Mouse (Mus musculus) small intestine, adult 2 months (tissue): Measurements from ENCODE around the gene Wdsub1.

Source experiments
- CTCF ChIP-seq: fragments of 200-500 bp; IDR thresholded peaks from 2 replicates; pipeline ENCODE4 v1.5.1; 2012; ENCODE audit warnings: low read depth, mild to moderate bottlenecking, control low read depth, inconsistent platforms, low read length, moderate library complexity, mixed read lengths; ENCODE audit not compliant: insufficient replicate concordance, insufficient read length; ENCODE audit errors: extremely low read depth
- POLR2A ChIP-seq: fragments of 200-500 bp; IDR thresholded peaks from 2 replicates; pipeline ENCODE4 v1.6.1; 2012; ENCODE audit warnings: low read depth, mild to moderate bottlenecking, control low read depth, inconsistent platforms, low read length, moderate library complexity

GRCm38 (mm10) chr2:59853543-59853942 is 28.8 kb downstream of the Wdsub1 start:
- TF ChIP-seq POLR2A (no peak), CTCF (no peak)
